Mouse (Mus musculus) B cell, adult (primary cell): ENCODE results near the gene Pigk. TPM values are rescaled to one million over a fixed set of nuclear protein-coding genes. Genes with fewer than 3 reads are reported as not detected.

ENCODE experiments used
- total RNA-seq: library from RNA; stranded (reverse); gene quantifications from 4 replicates; pipeline ENCODE4 v1.2.4, GENCODE M21; 2023; ENCODE audit not compliant: inconsistent age

Gene Pigk
- total RNA-seq, result 19.0 to 22.4 TPM (median 22.1 TPM) in 4 replicates

GRCm38 (mm10) chr3:152713991-152714902 is at the start of gene Pigk:
TSS of gene Pigk (plus strand) at chr3:152714100.

GRCm38 (mm10) chr3:152668239-152668638 is 45.7 kb upstream of the Pigk start, which contains the start of gene Ak5:
TSS of gene Ak5 (minus strand) at chr3:152668360.

GRCm38 (mm10) chr3:152981988-152982387 is 268.1 kb downstream of the Pigk start, which contains the start of gene St6galnac5:
TSS of gene St6galnac5 (minus strand) at chr3:152982246.

Other genes starting within 250 kb of the Pigk start
- not detected in 4 replicates for gene Ak5, start 45.7 kb upstream of the Pigk start, total RNA-seq